Mouse (Mus musculus): ENCODE measurements around the gene Ndufv2. TPM values are rescaled to one million over a fixed set of nuclear protein-coding genes. Genes with fewer than 3 reads are reported as not detected.
"Not testable (repeated sequence)": the region's sequence is repeated elsewhere in the genome, so short reads cannot be mapped to it uniquely, and the experiment has no call there.

Ndufv2 gene
- total RNA-seq, 1 experiment from 2014 or later: 598 TPM

DNA sequence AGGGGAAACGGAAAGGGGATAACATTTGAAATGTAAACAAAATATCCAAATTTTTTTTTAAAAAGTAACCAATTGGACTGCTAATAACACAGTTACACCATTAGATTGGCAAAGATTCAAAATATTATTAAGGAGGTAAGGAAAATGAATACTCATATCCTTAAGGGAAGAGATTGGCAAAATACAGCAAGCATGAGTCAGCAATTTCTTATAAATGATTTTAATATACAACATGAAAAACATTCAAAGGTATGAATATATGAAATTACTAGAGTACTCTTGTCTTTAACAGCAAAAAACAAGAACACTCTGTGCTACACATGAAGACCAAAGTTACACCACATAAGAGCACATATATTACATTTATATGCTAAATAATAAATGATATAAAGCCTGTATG lies 16.3 kb downstream of the Ndufv2 start:
- DNase-seq: no peak

DNA sequence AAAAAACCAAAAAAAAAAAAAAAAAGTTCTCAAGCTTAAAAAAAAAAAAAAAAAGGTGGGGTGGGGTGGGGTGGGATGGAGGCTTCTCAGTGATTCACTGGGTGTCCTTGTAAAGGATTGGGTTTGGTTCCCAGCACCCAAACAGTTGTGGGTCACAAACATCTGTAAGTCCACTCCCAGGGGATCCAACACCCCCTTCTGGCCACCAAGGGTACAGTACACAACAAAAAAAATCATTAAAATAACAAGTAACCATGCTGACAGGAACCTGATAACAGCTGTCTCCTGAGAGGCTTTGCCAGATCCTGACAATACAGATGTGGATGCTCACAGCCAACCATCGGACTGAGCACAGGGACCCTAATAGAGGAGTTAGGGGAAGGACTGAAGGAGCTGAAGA lies 16.9 kb downstream of the Ndufv2 start:
- no peak for DNase-seq

DNA sequence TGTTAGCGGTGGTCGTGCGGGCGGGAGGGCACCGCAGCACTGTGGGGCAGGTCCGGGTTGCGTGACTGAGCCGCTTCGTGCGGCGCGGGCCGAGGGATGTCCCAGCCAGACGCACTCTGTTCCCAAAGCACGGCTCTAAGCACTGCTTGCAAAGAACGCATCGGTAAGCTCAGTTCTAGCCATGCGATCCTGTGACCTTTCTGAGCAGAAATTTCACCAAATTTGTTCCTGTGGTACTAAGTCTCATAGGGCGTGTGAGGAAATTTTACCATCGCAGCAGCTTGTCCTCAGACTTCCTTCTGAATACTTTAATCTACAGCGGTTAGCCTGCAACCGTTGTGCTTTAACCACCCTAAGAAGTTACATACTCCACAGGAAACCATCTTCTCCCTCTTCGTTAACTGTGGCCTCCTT lies 23.9 kb downstream of the Ndufv2 start:
- no peak for DNase-seq

DNA sequence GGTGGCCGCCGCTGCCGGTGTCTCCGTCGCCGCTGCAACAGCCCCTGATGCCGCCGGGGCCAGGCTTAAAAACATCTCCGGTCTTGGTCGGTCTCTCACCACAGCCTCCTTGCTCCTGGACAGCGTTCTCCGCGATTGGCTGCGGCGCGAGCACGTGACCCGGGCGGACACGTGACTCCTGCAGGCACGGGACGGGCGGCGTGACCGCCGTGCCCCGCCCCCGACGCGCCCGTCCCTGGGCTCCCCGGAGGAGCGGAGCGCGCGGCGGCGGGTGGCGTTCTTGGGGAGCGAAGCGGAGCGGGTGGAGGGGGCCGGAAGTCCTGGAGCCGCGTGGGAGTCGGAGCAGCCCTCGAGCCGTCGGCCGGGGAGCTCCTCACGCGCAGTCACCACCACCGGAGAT lies 24.4 kb downstream of the Ndufv2 start, which contains the start of gene Ankrd12:
Gene Ankrd12, minus strand, starts transcription at position 156 of the 400 bp plus-strand sequence.
- peak; percentile 98 for DNase-seq

DNA sequence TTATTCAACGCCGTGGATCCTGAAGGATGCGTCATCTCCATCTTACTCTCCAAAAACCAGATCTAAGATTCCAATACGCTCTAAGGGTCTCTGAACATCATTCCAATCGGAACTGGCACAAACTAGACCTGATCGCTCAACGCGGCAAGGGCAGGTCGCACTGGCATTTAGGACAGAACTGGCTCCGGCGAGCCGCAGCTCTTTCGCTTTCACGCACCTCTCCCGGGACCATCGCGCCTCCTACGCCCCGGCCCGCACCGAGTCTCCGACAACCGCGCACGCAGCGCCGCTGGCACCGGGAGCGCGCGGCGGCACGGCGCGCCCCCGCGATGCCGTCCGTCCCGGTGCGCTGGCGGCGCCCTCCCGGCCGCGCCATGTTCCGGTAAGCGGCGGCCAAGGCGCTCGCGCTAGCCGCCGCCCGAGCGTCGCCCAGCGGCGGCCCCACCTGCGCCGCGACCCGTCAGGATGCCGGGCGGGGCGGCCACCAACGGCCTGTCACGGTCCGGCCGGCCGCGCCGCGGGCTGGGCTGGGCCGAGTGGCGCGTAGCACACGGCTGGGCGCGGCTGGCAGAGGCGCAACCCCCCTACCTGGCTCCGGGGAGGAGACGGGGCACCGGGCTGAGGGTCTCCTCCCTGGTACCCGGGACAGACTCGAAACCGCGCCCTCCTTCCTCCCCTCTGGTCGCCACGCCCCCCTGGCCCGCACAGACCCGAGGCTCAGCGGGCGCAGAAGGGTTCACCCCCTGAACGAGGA lies 25.0 kb downstream of the Ndufv2 start:
- peak; percentile 62 for DNase-seq

DNA sequence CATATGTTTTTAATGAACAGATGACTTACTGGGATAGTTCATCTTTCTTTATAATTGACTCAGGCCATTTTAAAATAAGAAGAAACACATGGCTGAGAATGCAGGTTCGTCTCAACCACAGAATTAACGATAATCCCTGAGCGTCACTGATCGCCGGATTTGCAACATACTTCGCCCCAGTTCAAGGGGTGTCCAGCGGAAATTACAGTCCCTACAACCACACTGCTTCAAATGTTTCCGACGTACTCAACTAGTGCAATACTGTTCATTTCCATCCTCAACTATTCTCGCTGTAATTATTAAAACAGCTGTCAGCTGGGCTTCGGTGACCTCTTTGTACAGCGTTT lies 25.6 kb downstream of the Ndufv2 start:
- DNase-seq: no peak

DNA sequence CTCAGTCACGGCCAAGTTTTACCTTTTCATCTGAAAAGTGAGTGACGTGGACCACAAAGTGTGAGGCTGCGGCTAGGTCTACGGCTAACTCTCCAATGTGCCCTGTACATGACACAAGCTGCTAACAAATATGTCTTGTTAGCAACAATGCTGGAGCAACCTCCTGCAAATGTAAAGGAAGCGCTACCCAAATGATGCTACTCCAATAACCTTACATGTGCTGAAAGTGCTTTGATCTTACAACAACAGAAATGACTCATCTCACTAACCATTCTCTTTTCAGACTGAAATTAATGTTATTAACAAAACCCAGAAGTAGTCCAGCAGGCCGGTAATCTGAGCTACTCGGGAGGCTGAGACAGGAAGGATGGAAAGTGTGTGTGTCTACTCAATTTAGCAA lies 27.4 kb downstream of the Ndufv2 start:
- DNase-seq: no peak

DNA sequence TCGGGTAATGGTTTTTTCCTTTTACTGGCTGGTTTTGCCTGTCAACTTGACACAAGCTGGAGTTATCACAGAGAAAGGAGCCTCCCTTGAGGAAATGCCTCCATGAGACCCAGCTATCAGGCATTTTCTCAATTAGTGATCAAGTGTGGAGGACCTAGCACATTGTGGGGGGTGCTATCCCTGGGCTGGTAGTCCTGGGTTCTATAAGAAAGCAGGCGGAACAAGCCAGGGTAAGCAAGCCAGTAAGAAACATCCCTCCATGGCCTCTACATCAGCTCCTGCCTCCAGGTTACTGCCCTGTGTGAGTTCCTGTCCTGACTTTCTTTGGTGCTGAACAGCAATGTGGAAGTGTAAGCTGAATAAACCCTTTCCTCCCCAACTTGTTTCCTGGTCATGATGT lies 32.3 kb downstream of the Ndufv2 start:
- DNase-seq: not testable (repeated sequence)

DNA sequence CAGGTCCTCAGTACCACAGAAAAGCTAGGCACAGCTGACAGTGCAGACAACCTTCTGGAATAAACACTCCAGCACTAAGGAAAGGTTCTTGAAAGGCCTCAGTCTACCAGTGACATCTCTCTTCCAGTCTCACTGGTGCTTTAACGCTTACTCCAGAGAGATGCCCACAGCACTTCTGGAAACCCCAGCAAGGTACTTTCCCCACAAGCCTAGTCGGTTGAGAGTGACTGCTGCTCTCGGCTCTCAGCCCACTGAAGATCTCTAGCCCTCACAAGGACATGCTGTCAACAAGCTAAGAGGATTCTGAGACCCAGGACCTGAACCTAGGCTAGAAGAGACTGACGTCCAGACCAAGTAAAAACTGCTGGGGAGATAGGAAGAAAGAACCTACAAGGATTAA lies 36.2 kb downstream of the Ndufv2 start:
- no peak for DNase-seq

DNA sequence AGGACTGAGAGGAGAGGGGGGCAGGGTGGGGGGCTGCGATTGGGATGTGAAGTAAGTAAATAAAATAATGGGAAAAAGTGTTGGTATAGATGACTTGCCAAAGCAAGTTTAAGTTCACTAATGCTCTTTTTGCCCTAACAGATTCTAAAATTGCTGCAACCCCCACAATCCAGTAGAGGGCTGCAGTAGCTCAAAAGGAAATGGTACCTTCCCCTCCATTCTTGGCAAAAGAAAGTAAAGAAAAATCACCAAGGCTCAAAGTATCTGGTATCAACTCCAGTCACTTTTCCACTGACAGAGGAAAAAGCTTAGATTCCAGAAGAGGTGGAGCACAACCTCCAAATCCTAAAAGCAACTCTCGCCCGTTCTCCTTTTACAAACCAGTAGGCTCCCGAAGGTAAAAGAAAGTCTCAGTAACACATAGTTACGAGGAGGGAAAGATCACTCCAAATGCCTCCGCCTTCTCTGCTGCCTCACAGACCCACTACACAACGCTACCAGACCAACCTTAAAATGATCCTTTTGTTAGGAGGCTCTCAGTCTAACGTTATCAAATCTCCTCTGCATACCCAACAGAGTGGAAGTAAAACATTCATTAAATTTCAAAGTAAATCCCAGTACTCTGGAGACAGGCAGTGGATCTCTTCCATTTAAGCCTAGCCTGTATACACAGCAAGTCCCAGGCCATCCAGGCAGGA lies 40.0 kb downstream of the Ndufv2 start:
- no peak for DNase-seq

DNA sequence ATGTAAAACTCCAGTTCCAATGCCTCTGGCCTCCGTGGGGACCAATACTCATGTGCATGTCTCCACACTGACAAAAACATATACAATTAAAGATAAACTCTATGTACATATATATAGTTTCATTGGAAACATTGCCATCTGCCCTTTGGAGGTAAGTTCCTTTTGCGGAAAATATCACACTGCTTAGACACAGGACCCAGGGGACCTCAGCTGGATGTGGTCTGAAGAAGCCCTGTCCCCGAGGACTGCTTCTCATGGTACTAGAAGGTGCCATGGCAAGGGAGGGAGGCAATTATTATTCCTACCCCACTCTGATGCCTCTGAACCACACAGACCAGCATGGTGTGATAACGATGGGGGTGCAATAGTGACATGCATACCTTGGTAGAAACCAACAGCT lies 43.2 kb downstream of the Ndufv2 start:
- DNase-seq: no peak

DNA sequence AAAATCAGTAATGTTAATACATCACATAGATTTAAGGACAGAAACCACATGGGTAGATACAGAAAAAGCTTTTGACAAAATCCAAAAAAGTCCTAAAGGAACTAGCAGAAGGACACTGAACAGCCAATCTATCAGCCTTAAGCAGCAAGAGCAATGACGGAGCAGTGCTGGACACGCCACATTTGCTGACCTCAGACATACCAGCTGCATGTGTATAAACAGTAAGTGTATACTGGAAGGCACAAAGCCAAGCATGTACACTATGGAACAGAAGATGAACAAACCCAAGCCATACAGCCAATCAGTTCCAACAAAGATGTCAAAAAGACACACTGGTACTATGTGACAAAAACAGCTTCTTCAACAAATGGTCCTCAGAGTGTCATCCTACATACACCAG lies 44.2 kb downstream of the Ndufv2 start:
- DNase-seq: no peak

DNA sequence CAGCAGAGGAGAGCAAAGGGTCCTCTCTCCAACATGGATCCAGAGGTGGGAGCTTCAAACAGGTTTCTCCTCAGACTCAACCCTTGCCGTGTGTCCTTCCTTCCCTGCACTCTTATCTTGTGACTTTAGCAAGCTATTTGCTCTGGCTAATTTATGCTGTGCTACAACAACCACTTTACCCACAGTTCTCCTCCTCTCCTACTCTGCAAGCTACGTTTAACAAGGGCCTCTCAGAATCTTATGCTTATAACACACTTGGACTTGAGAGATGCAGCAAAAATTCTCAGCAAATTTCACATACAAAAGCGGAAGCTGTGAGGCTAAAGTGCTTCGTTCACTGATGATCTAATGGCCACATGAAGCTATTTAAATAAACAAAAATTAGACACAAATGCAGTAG lies 48.0 kb downstream of the Ndufv2 start:
- no peak for DNase-seq

DNA sequence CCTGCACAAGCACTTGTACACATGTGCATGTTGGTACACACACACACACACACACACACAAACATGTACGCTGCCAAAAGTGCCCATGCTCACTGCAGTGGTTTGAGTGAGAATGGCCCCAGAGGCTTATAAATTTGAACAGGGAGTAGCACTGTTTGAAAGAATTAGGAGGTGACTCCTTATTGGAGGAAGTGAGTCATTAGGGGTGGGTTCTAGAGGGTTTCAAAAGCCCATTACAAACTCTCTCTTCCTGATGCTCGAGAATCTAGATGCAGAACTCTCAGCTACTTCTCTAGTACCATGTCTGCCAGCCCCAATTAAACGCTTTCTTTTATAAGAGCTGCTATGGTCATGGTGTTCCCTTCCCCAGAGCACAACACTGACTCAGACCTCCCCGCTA lies 52.6 kb downstream of the Ndufv2 start:
- no peak for DNase-seq

DNA sequence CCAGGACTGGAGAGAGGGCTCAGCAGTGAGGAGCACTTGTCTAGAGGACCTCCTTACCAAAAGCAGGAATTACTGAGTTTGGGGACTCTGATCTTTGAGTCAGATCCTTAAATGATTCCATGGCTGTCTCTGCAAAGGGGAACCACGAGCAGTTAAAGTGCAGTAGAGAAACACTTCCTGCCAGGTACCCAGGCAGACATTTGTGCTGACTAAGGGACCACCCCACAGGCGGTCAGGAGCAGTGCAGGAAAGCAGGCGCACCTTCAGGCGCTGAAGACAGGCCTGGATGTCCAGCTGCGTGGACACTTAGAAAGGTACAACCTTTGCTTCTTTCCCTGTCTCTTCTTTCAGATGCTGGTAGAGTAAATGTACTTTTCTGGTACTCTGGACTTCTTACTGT lies 53.2 kb downstream of the Ndufv2 start:
- DNase-seq: no peak

DNA sequence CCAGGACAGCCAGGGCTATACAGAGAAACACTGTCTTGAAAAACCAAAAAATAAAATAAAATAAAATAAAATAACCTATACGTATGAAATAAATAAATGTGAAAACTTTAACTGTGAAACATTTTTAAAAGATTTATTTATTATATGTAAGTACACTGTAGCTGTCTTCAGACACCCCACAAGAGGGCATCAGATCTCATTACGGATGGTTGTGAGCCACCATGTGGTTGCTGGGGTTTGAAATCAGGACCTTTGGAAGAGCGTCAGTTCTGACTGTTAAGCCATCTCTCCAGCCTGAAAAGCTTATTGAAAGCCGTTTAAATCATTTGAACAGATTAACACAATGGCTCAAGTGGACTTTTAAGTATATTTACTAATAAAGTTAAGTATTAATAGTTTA lies 57.7 kb downstream of the Ndufv2 start:
- DNase-seq: not testable (repeated sequence)

DNA sequence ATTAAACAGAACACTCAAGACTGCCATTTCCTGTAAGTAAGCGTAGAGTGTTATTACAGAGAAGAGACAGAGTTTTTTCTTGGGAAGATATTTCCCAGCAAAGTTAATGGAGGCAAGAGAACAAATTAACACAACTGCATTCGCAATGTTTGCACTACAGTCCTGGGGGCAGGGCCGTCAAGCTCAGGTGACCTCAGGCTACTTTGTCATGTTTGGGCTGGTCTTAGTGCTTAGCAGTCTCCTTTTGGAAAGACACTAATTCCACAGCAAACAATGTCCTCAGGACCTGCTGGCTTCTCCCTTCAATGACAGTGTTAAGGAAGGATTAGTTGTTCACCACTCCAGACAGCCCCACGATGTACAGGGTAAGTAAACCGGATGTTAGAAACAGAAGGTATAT lies 60.3 kb downstream of the Ndufv2 start:
- no peak for DNase-seq

DNA sequence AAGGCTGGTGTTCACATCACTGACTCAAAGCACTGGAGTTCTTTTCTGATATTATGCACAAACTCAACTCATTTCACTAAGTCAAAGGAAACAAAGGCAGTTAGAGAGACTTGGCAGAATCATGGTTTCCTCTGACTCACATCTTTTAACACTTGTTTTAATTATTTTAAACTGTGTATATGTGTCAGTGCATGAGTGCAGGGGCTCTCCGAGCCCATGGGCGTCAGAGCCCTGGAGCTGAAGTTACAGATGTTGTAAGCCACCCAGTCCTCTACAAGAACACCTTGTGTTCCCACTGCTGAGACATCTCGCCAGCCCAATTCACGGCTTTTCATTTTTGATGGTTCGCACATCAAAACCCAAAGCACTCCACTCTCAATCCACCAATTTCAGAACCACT lies 68.1 kb downstream of the Ndufv2 start:
- DNase-seq: no peak

DNA sequence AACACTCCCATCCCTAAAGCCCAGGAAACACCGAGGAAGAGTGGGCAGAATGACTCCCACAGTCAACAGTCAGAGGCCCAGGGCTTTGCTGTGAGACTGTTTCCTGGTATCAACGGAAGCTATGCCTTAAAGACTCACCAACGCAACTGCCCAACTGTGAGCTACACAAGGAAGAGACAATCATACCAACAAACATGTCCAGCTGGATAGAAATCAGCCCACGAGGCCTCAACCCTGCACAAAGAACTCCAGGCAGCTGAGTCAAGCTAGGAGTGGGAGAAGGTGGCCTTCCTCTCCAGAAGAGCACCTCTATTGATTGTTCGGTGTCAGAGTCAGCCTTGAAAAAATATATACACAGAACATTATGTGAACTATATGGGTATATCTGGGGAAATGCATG lies 69.4 kb downstream of the Ndufv2 start:
- no peak for DNase-seq

Other genes starting within 250 kb of the Ndufv2 start
- 37.6 and 48.7 TPM in 2 replicates for gene Ralbp1, start 215.8 kb downstream of the Ndufv2 start, total RNA-seq (2021)
- 63.8 and 79.5 TPM in 2 replicates for gene Twsg1, start 150.3 kb downstream of the Ndufv2 start, total RNA-seq (2021)
- gene Ankrd12, start 24.5 kb downstream of the Ndufv2 start, total RNA-seq (2021): 22.6 and 25.0 TPM in 2 replicates
- 28.2 and 33.8 TPM in 2 replicates for gene Washc1, start 10.0 kb upstream of the Ndufv2 start, total RNA-seq (2021)
- gene Ddx11, start 22.0 kb upstream of the Ndufv2 start, total RNA-seq (2021): 6.2 and 6.6 TPM in 2 replicates